Mouse (Mus musculus) stomach, embryonic 16.5 days (tissue): ENCODE measurements at regions not wholly inside any gene's neighbourhood (a gene's known extent, or its start where the extent isn't known, plus 50 kb on each side); places are given as distances from the start of the nearest gene placed in this dataset.

Experiments
- ATAC-seq: fragments of 200-750 bp; cut with Nextera tagmentation; 2 replicates; pipeline ENCODE4 v1.8.0; 2017; ENCODE audit warnings: moderate number of reproducible peaks, moderate TSS enrichment; ENCODE audit not compliant: insufficient read depth, low FRiP score
- H3K27ac ChIP-seq: fragments of 300-500 bp; sonication (generic); 2 replicates; pipeline ENCODE4 v1.5.1; 2014; ENCODE audit warnings: low read length
- H3K27me3 ChIP-seq: fragments of 300-500 bp; sonication (generic); 2 replicates; pipeline ENCODE4 v1.6.1; 2014; ENCODE audit warnings: low read length, control low read depth, mixed read lengths; ENCODE audit not compliant: control insufficient read depth, insufficient read depth
- H3K36me3 ChIP-seq: fragments of 300-500 bp; sonication (generic); 2 replicates; pipeline ENCODE4 v1.6.1; 2014; ENCODE audit warnings: low read length; ENCODE audit not compliant: control insufficient read depth, insufficient read depth
- H3K4me1 ChIP-seq: fragments of 300-500 bp; sonication (generic); 2 replicates; pipeline ENCODE4 v1.6.1; 2014; ENCODE audit warnings: low read length, control low read depth, mixed read lengths; ENCODE audit not compliant: control insufficient read depth, insufficient read depth
- H3K4me2 ChIP-seq: fragments of 300-500 bp; sonication (generic); 2 replicates; pipeline ENCODE4 v1.6.1; 2014; ENCODE audit warnings: low read depth, low read length, mixed read lengths
- H3K4me3 ChIP-seq: fragments of 300-500 bp; sonication (generic); replicated peaks from 2 replicates; pipeline ENCODE4 v1.5.1; 2014; ENCODE audit warnings: mild to moderate bottlenecking, low read length
- H3K9ac ChIP-seq: fragments of 300-500 bp; sonication (generic); 2 replicates; pipeline ENCODE4 v1.6.1; 2014; ENCODE audit warnings: low read length
- H3K9me3 ChIP-seq: fragments of 300-500 bp; sonication (generic); replicated peaks from 2 replicates; pipeline ENCODE4 v1.6.1; 2016; ENCODE audit warnings: low read length, control low read depth; ENCODE audit not compliant: control insufficient read depth
- WGBS: fragments of 180-500 bp; shearing (Covaris S2); extraction: QIAGEN DNeasy Blood & Tissue Kit; methylation state at CpG from one replicate; pipeline ENCODE4 v1.1.7; 2014; 5-methylcytosine and 5-hydroxymethylcytosine counted together

- no peaks in the 10 kb centered on the region for H3K9me3 ChIP-seq
- no peak overlapping the region for H3K4me2 ChIP-seq
- H3K27me3 ChIP-seq = no peaks in the 10 kb centered on the region
- WGBS = 88% methylated on average over 4 of the region's 4 CpGs
- H3K9ac ChIP-seq = no peak overlapping the region
- ATAC-seq = no peak
- H3K27ac ChIP-seq = no peak overlapping the region
- 0 out of 2 replicates have a peak, but pooled peaks cover 3% of the 10 kb centered on the region for H3K4me1 ChIP-seq
- H3K36me3 ChIP-seq = no peaks in the 10 kb centered on the region
- H3K4me3 ChIP-seq = no peak overlapping the region
Observed at GRCm38 (mm10) chr1:169156875-169157274, 374.4 kb downstream of the Nuf2 start.

DNA sequence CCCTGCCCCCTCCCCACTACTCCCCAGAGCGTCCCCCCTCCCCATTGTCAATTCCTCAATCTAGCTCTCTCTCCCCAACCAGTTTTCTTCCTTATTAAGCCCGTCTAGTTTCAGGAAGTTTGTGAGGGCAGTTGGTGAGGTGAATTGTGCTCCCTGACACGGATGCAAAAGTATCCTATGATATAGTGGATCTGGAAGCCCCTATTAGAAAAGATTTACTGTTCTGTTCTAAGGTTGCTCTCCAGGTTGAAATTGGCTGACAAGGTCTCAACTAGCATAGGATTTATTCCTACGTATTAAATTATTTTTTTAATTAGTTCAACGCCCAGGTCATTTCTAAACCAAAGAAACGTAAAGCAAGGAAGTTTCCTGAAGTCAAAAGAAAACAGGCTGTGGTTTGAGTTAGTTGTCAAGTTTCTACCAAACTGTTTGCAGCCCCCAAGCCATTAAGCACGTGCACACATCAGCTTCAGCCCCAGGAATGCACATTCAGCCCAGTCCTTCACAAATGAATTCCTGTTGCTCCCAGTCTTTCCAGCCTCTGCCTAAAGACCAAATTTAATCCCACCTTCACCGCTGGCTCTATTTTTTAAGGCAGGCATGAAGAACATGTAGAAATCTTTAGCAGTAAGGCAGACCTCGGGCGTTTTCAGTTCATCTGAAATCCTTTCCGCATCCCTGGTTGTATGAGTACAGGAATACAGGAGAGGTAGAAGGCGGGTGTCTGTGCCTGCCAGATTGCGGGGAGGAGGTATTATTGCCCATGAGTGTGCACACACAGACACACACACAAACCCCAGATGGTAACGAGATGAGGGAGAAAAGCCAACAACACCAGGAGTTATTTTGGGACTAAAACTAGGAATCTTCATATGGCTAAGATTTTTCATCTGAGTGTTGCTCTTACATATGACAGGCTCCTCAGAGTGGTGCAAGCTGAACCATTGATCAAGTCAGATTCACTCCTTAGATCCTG, 375.5 kb downstream of the Nuf2 start:
- no peak overlapping the region for H3K4me2 ChIP-seq
- ATAC-seq = no peak
- 0 out of 2 replicates have a peak, but pooled peaks cover 3% of the 10 kb centered on the region for H3K4me1 ChIP-seq
- no peak overlapping the region for H3K4me3 ChIP-seq
- H3K27ac ChIP-seq = no peak overlapping the region
- H3K27me3 ChIP-seq = no peaks in the 10 kb centered on the region
- 63% methylated on average over 14 of the region's 14 CpGs for WGBS
- no peaks in the 10 kb centered on the region for H3K9me3 ChIP-seq
- H3K9ac ChIP-seq = no peak overlapping the region
- H3K36me3 ChIP-seq = no peaks in the 10 kb centered on the region

DNA sequence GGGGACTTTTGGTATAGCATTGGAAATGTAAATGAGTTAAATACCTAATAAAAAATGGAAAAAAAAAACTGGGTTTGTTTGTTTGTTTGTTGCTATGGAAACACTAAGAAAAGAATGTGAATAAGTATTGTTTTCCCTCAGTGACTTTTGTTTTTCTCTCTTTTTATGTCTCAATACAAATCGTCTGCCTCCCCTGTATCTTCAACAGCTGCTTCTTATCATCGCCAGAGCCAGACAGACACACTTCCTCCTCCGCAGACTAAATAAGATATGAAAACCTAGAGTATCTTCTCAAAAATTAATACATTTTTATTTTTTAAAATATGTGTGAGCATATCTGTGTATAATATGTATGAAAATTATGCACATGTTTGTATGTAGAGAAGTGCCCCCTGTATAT, 389.0 kb downstream of the Nuf2 start:
- Histone ChIP-seq H3K27me3 (no peaks in the 10 kb centered on the region), H3K9ac (no peak overlapping the region), H3K36me3 (no peaks in the 10 kb centered on the region), H3K9me3 (no peaks in the 10 kb centered on the region), H3K4me1 (no peaks in the 10 kb centered on the region), H3K27ac (no peak overlapping the region), H3K4me2 (no peak overlapping the region), H3K4me3 (no peak overlapping the region)
- 73% methylated on average over 3 of the region's 3 CpGs for WGBS
- no peak for ATAC-seq

DNA sequence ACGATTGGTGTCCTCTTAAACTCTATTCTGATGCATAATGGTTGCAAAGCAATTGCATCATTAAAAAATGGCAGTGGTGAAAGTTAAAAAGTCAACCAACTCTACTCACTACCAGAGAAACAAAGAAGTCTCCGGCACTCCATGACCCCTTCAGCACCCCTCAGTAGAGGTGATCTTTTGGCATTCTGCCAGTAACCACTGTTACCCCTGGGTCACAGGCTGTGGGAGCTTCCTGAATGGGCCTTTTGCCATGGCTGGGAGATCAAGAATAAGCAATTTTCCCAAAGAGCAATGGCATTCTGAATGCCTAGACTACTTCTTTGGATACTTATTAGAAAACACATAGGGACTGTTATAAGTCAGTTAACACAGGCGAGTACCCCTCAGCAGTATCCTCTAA, 391.2 kb downstream of the Nuf2 start:
- H3K9ac ChIP-seq = no peak overlapping the region
- H3K4me2 ChIP-seq = no peak overlapping the region
- no peaks in the 10 kb centered on the region for H3K4me1 ChIP-seq
- ATAC-seq = no peak
- no peak overlapping the region for H3K4me3 ChIP-seq
- no peaks in the 10 kb centered on the region for H3K27me3 ChIP-seq
- WGBS = 74% methylated on average over 3 of the region's 3 CpGs
- no peaks in the 10 kb centered on the region for H3K9me3 ChIP-seq
- H3K36me3 ChIP-seq = no peaks in the 10 kb centered on the region
- no peak overlapping the region for H3K27ac ChIP-seq

DNA sequence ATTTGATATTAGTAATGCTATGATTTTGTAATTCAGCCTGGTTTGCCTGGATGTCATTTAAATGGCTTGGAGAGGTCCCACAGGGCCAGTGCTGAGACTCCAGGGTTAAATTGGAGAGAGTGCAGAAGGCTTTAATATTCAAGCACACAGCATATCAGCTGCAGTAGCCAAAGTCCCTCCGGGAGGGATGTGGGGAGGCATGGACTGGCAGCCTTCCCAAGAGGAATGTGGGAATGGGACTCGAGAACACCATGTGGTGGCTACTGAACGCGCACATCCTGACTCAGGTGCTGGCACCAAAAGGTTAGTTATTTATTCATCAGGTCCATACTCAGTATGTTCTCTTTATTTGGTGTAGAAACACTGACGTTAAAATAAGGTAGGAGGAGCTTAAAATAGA, 391.8 kb downstream of the Nuf2 start:
- Histone ChIP-seq H3K27ac (no peak overlapping the region), H3K9ac (no peak overlapping the region), H3K4me3 (no peak overlapping the region), H3K36me3 (no peaks in the 10 kb centered on the region), H3K4me1 (no peaks in the 10 kb centered on the region), H3K27me3 (no peaks in the 10 kb centered on the region), H3K4me2 (no peak overlapping the region), H3K9me3 (no peaks in the 10 kb centered on the region)
- WGBS = 65% methylated on average over 5 of the region's 5 CpGs
- no peak for ATAC-seq

DNA sequence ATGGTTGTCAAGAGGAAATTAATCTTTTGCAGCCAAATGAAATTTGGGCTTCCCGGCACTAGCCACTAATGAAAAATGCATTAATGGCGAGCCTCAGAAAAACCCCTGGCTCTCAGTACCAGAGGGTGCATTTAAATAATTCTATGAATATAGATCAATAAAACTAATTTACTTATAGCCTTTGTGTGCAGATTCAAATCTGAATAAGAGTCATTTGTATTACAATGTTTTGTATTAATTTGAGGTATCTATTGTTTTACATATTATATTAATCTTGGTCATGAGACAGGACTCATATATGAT, 392.1 kb downstream of the Nuf2 start:
- H3K36me3 ChIP-seq = no peaks in the 10 kb centered on the region
- no peaks in the 10 kb centered on the region for H3K9me3 ChIP-seq
- ATAC-seq = no peak
- no peak overlapping the region for H3K4me2 ChIP-seq
- H3K9ac ChIP-seq = no peak overlapping the region
- no peak overlapping the region for H3K27ac ChIP-seq
- no peaks in the 10 kb centered on the region for H3K27me3 ChIP-seq
- 41% methylated on average over 2 of the region's 2 CpGs for WGBS
- H3K4me3 ChIP-seq = no peak overlapping the region
- H3K4me1 ChIP-seq = no peaks in the 10 kb centered on the region

GRCm38 (mm10) chr1:169138404-169139183, 392.7 kb downstream of the Nuf2 start:
- no peak overlapping the region for H3K27ac ChIP-seq
- no peak overlapping the region for H3K4me3 ChIP-seq
- no peaks in the 10 kb centered on the region for H3K9me3 ChIP-seq
- H3K36me3 ChIP-seq = no peaks in the 10 kb centered on the region
- H3K9ac ChIP-seq = no peak overlapping the region
- ATAC-seq = no peak
- H3K27me3 ChIP-seq = no peaks in the 10 kb centered on the region
- no peak overlapping the region for H3K4me2 ChIP-seq
- no peaks in the 10 kb centered on the region for H3K4me1 ChIP-seq
- WGBS = 71% methylated on average over 6 of the region's 6 CpGs

DNA sequence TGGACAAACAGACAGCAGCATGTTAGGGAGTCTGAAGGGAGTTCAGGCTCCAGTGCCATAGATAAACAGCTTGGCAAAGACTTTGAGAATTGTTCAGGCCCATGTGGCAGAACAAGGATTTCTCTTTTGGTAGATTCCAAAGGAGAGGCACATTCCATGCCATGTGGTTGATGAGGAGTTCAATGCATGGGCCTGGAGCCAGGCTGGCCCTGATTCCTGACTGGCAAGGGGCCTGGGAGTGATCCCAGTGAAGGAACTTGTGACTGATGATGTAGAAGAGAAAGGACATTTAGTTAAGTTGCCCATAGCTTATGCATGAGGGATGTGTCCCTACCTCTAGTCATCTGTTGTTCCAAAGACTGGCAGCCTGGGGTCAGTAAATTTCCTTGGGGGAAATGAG, 395.7 kb downstream of the Nuf2 start:
- Histone ChIP-seq H3K4me1 (no peaks in the 10 kb centered on the region), H3K27ac (no peak overlapping the region), H3K9me3 (no peaks in the 10 kb centered on the region), H3K4me3 (no peak overlapping the region), H3K36me3 (no peaks in the 10 kb centered on the region), H3K4me2 (no peak overlapping the region), H3K9ac (no peak overlapping the region), H3K27me3 (no peaks in the 10 kb centered on the region)
- ATAC-seq = no peak

GRCm38 (mm10) chr1:169103669-169104068, 427.6 kb downstream of the Nuf2 start:
- no peaks in the 10 kb centered on the region for H3K9me3 ChIP-seq
- 64% methylated on average over 4 of the region's 4 CpGs for WGBS
- no peak for ATAC-seq
- no peak overlapping the region for H3K4me3 ChIP-seq
- no peak overlapping the region for H3K9ac ChIP-seq
- H3K27me3 ChIP-seq = no peaks in the 10 kb centered on the region
- H3K36me3 ChIP-seq = no peaks in the 10 kb centered on the region
- H3K4me1 ChIP-seq = no peaks in the 10 kb centered on the region
- no peak overlapping the region for H3K4me2 ChIP-seq
- no peak overlapping the region for H3K27ac ChIP-seq
